Mouse (Mus musculus): ENCODE measurements around the gene Clic1. TPM values are rescaled to one million over a fixed set of nuclear protein-coding genes. Genes with fewer than 3 reads are reported as not detected.

The Clic1 gene
- polyA plus RNA-seq, 1 experiment, result 373 TPM

DNA sequence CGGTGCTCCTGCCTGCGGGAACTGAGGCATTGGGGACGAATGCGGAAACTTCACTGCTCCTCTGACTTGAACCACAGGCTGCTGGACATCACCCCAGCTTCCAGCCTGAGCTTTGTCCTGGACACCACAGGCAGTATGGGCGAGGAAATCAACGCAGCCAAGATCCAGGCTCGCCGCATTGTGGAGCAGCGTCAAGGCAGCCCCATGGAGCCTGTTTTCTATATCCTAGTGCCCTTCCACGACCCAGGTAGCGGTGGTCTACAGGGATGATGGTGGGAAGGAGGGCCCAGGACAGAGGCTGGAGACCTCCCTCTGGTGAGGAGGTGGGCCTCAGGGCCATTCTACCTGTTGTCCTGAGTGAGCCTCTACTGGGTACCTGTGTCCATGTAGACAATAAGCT lies 29.9 kb upstream of the Clic1 start:
- H3K4me1 ChIP-seq, result peaks cover 79% of the 10 kb centered on the region
- peaks cover 26% of the 10 kb centered on the region for H3K36me3 ChIP-seq (replicated peaks; ENCODE audit: low read length)
- no peaks in the 10 kb centered on the region for H3K9me3 ChIP-seq
- peaks cover 15% of the 10 kb centered on the region for H3K27me3 ChIP-seq (replicated peaks)
- no peak overlapping the region for H3K4me3 ChIP-seq (replicated peaks)
- TF ChIP-seq FLI1 (IDR thresholded peaks at IDR 0.05; ENCODE audit: low read length), result no peak
- TF ChIP-seq GATA1 (IDR thresholded peaks at IDR 0.05; ENCODE audit: borderline replicate concordance, low read length), result no peak

DNA sequence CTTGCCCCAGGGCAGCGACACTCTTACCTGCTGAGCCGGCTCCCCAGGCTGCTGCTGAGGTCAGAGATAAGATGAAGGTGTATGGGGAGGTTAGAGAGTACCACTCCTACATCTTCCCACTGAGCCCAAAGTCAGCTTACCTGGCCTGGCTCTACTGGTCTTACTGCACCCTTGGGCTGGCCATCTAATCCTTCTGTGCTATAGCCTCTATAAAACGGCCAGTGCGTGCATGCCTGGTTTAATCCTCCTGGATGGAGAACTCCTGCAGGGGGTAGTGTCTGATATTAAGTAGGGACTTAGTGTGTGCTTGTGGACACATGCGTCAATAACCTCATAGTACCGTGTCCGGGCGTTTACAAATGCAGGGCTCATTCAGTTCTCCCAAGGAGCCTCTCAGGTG lies 29.2 kb upstream of the Clic1 start:
- Histone ChIP-seq H3K4me3 (replicated peaks) (no peak overlapping the region), H3K4me1 (peaks cover 85% of the 10 kb centered on the region), H3K9me3 (no peaks in the 10 kb centered on the region), H3K36me3 (replicated peaks; ENCODE audit: low read length) (peaks cover 20% of the 10 kb centered on the region), H3K27me3 (replicated peaks) (peaks cover 15% of the 10 kb centered on the region)
- TF ChIP-seq FLI1 (IDR thresholded peaks at IDR 0.05; ENCODE audit: low read length), result no peak
- no peak for TF ChIP-seq GATA1 (IDR thresholded peaks at IDR 0.05; ENCODE audit: borderline replicate concordance, low read length)

DNA sequence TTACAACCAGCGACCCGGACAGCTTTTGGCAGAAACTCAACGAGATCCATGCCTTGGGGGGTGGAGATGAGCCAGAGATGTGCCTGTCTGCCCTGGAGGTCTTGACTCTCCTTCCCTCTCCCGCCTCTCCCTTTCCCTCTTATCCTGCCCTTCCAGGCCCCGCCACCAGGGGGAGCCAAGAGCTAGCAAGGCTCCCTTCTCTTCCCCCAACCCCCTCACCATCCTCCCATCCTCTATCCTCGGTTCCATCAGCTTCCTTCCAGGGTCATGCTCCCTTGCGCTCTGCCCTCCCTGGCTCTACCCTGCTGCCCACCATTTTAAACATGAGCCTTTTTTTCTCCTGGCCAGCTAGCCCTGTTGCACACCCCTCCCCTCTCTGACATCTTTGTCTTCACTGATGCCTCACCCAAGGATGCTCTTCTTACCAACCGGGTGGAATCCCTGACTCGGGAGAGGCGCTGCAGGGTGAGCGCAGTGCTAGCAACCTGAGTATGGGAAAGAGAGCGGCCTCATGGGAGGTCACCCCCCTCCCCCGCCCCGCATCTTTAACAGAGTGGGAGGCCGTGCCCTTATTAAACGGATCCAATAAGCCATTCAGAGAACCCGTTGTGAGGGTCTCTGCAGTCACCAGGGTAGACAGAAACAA lies 28.5 kb upstream of the Clic1 start:
- TF ChIP-seq FLI1 (IDR thresholded peaks at IDR 0.05; ENCODE audit: low read length) (no peak), GATA1 (IDR thresholded peaks at IDR 0.05; ENCODE audit: borderline replicate concordance, low read length) (no peak)
- peaks cover 16% of the 10 kb centered on the region for H3K36me3 ChIP-seq (replicated peaks; ENCODE audit: low read length)
- peaks cover 86% of the 10 kb centered on the region for H3K4me1 ChIP-seq
- H3K9me3 ChIP-seq, result no peaks in the 10 kb centered on the region
- peak overlapping the region; percentile 85 for H3K4me3 ChIP-seq (replicated peaks)
- peaks cover 15% of the 10 kb centered on the region for H3K27me3 ChIP-seq (replicated peaks)

DNA sequence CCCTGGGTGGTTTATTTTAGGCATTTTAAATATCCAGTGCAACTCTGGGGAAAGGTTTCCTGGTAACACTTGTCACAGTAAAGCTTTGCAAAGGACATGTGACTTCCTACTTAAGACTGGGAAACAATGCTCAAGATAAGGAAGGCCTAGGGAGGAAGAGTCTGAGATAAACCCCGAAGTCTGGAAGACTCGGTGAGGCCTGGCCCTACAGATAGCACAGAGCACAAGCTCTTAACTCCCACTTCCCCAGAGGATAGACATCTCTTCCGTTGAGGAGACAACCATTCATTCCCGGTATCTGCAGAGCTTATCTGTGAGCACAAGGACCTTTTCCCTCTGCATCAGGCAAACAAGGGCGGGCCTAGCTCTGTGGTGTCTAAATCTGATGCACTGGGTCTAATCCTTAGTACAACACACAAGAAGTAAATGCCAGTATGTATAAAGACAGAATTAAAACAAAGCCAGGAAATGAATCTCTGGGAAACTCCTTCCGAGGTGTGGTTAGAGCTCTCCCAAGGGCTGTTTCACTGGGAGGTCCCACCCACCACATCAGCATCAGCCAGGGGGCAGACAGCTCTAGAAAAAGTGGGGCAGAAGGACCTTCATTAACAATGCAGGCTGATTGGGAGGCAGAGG lies 27.8 kb upstream of the Clic1 start:
- H3K27me3 ChIP-seq (replicated peaks), result peaks cover 15% of the 10 kb centered on the region
- no peaks in the 10 kb centered on the region for H3K9me3 ChIP-seq
- peak overlapping the region; percentile 53 for H3K4me3 ChIP-seq (replicated peaks)
- TF ChIP-seq GATA1 (IDR thresholded peaks at IDR 0.05; ENCODE audit: borderline replicate concordance, low read length) (peak; percentile 80; the same call in 2 of the 3 replicates), FLI1 (IDR thresholded peaks at IDR 0.05; ENCODE audit: low read length) (no peak)
- peaks cover 12% of the 10 kb centered on the region for H3K36me3 ChIP-seq (replicated peaks; ENCODE audit: low read length)
- peaks cover 84% of the 10 kb centered on the region for H3K4me1 ChIP-seq

DNA sequence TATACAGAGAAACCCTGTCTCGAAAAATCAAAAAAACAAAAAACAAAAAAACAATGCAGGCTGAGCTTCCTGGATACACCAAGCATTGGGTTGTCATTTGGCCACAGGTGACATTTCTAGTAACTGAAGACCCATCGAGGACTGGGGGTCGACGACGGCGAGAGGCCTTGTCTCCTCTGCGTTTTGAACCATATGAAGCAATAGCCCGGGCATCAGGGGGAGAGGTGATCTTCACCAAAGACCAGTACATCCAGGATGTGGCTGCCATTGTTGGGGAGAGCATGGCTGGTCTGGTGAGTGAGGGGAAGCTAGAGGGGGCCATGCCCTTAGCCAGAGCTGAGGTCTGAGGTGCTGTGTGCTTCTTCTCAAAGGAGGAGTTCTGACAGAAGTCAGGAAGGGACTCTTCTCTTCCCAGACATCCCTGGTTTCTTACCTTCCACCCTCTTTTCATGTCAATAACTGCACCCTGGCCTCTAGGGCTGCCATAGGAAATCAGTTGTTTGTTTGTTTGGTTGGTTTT lies 27.2 kb upstream of the Clic1 start:
- peaks cover 11% of the 10 kb centered on the region for H3K36me3 ChIP-seq (replicated peaks; ENCODE audit: low read length)
- no peaks in the 10 kb centered on the region for H3K9me3 ChIP-seq
- peaks cover 14% of the 10 kb centered on the region for H3K27me3 ChIP-seq (replicated peaks)
- H3K4me1 ChIP-seq, result peaks cover 86% of the 10 kb centered on the region
- TF ChIP-seq FLI1 (IDR thresholded peaks at IDR 0.05; ENCODE audit: low read length), result no peak
- TF ChIP-seq GATA1 (IDR thresholded peaks at IDR 0.05; ENCODE audit: borderline replicate concordance, low read length), result no peak
- no peak overlapping the region for H3K4me3 ChIP-seq (replicated peaks)

DNA sequence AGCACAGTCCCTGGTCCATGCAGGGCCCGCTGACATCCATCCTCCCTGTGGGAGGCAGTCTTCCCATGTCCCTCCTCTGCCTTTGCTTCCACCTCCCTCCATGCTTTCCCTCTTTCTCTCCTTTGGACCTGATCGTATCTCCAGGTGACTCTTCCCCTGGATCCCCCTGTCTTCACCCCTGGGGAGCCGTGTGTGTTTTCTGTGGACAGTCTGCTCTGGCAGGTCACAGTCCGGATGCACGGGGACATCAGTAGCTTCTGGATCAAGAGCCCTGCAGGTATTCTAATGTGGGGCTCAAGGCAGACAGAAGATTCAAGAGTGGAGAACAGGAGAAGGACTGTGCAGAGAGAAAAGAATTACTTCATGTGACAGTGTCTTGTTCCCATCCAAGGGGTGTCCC lies 26.5 kb upstream of the Clic1 start:
- no peaks in the 10 kb centered on the region for H3K9me3 ChIP-seq
- TF ChIP-seq FLI1 (IDR thresholded peaks at IDR 0.05; ENCODE audit: low read length) (no peak), GATA1 (IDR thresholded peaks at IDR 0.05; ENCODE audit: borderline replicate concordance, low read length) (no peak)
- H3K36me3 ChIP-seq (replicated peaks; ENCODE audit: low read length), result peaks cover 17% of the 10 kb centered on the region
- H3K4me1 ChIP-seq, result peaks cover 86% of the 10 kb centered on the region
- H3K27me3 ChIP-seq (replicated peaks), result peaks cover 11% of the 10 kb centered on the region
- H3K4me3 ChIP-seq (replicated peaks), result peak overlapping the region; percentile 80

DNA sequence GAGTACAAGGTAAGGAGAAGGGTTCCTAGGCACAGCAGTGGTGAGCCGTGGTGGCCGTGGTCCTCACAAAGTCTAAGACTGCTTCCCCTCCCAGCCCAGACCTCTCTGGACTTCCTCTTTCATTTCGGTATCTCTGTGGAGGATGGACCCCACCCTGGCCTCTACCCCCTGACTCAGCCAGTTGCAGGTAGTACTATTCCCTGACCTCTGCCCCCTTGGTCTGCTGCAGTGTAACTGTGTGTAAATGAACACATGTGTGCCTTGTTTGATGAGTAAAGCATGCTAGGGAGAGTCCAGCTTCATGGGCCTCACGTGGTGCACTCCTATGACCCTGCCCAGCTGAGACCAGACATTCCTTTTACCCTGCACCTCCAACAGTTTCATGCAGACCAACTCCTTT lies 26.0 kb upstream of the Clic1 start:
- TF ChIP-seq FLI1 (IDR thresholded peaks at IDR 0.05; ENCODE audit: low read length), result no peak
- TF ChIP-seq GATA1 (IDR thresholded peaks at IDR 0.05; ENCODE audit: borderline replicate concordance, low read length), result no peak
- Histone ChIP-seq H3K4me1 (peaks cover 89% of the 10 kb centered on the region), H3K27me3 (replicated peaks) (peaks cover 10% of the 10 kb centered on the region), H3K36me3 (replicated peaks; ENCODE audit: low read length) (peaks cover 22% of the 10 kb centered on the region), H3K4me3 (replicated peaks) (peak overlapping the region; percentile 80), H3K9me3 (no peaks in the 10 kb centered on the region)

DNA sequence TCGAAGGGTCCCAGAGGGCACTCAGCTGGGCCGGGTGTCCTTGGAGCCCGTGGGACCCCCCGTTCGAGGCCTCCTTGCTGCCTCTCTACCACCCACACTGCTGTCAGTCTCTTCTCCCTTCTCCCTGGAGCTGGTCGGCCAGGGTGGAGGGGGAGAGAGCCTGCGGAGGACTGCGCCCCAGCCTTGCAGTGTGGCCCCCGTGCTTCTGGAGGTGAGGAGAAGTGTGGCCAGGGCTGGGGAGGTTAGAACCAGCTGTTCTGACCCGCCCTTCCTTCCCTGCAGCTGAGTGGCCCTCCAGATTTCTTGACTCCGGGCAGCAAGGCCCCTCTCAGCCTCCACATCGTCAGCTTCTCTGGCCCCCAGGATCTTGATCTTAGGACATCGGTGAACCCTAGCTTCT lies 25.5 kb upstream of the Clic1 start:
- peaks cover 27% of the 10 kb centered on the region for H3K36me3 ChIP-seq (replicated peaks; ENCODE audit: low read length)
- TF ChIP-seq FLI1 (IDR thresholded peaks at IDR 0.05; ENCODE audit: low read length) (no peak), GATA1 (IDR thresholded peaks at IDR 0.05; ENCODE audit: borderline replicate concordance, low read length) (no peak)

DNA sequence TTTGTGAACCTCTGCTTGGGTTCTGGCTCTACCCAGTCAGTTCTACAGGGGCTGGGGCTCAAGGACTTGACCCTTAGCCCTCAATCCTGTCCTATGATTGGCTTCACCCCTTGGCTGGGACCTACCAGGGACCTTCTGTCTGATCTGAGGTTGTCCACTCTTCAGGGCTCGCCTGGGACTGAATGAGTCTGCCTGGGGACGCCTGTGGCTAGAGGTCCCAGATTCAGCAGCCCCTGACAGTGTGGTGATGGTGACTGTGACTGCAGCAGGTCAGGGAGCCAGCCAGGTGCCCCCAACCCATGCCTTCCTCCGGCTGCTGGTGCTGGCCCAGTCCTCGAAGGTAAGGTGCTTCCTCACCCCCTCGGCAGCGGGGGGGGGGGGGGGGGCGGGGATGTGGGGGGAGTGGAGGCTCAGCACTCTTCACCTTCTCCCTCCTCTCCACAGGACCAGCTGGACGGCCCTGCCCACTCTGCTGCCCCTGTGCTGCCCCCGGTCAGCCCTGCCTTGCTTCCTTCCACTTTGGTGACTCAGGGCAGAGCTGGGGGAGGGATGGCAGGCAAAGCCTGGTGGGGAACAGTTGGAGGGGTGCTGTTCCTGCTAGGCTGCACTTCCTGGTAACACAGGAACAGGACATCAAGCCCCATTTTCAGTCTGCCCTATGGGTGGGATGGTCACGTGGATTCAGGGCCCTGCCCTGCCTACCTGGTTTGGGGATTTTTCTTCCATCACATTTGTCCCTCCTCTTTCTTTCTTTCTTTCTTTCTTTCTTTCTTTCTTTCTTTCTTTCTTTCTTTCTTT lies 24.9 kb upstream of the Clic1 start:
- peak overlapping the region; percentile 76 for H3K4me3 ChIP-seq (replicated peaks)
- TF ChIP-seq GATA1 (IDR thresholded peaks at IDR 0.05; ENCODE audit: borderline replicate concordance, low read length) (no peak), FLI1 (IDR thresholded peaks at IDR 0.05; ENCODE audit: low read length) (no peak)
- H3K36me3 ChIP-seq (replicated peaks; ENCODE audit: low read length), result peaks cover 33% of the 10 kb centered on the region
- peaks cover 5% of the 10 kb centered on the region for H3K27me3 ChIP-seq (replicated peaks)
- H3K9me3 ChIP-seq, result no peaks in the 10 kb centered on the region
- peaks cover 98% of the 10 kb centered on the region for H3K4me1 ChIP-seq

More for the DNA sequence above, 25.5 kb upstream of the Clic1 start:
- Histone ChIP-seq H3K9me3 (no peaks in the 10 kb centered on the region), H3K4me1 (peaks cover 94% of the 10 kb centered on the region), H3K27me3 (replicated peaks) (peaks cover 10% of the 10 kb centered on the region), H3K4me3 (replicated peaks) (peak overlapping the region; percentile 48)
